In genomic region chr17:25285033-25285432, GRCm38 (mm10) we compare ENCODE assay signal across 9 mouse cellular contexts. TPM values are rescaled to one million over a fixed set of nuclear protein-coding genes. Genes with fewer than 3 reads are reported as not detected.
DNase-seq lines count a peak whose midpoint lies in the region; ATAC-seq and TF ChIP-seq lines count a peak whose summit lies in the region.
"Had no signal": no experiment of that assay in that cellular context is flagged by ENCODE, and none has a peak within 500 bp of the region (broad histone marks: within the 10 kb centered on the region; RNA-seq: fewer than 3 reads in every experiment).

No protein-coding gene starts in this region.

- no peak for ATAC-seq in midbrain, embryonic 14.5 days (ENCODE audit: low FRiP score, low TSS enrichment)
- ATAC-seq in midbrain, embryonic 15.5 days (replicated peaks): no peak
- ATAC-seq in hindbrain, embryonic 16.5 days: 0 out of 2 replicates have a peak, but pooled peaks have one; percentile 34
- no peak for ATAC-seq in limb, embryonic 11.5 days (ENCODE audit: insufficient number of reproducible peaks, low FRiP score, low TSS enrichment, low read depth)

- no peak overlapping the region for H3K27ac ChIP-seq in midbrain, embryonic 14.5 days (replicated peaks; ENCODE audit: low read depth, low read length)
- H3K27ac ChIP-seq in midbrain, embryonic 15.5 days: no peak overlapping the region
- no peak overlapping the region for H3K27ac ChIP-seq in hindbrain, embryonic 16.5 days (ENCODE audit: low read depth, low read length)
- H3K27ac ChIP-seq in limb, embryonic 11.5 days (replicated peaks; ENCODE audit: low read depth, low read length): no peak overlapping the region
- H3K27ac ChIP-seq in olfactory bulb, adult 2 months (ENCODE audit: insufficient read depth, low read depth, low read length): no peak overlapping the region
- H3K27ac ChIP-seq: neural tube, embryonic 13.5 days had no signal

- H3K4me3 ChIP-seq in midbrain, embryonic 14.5 days (replicated peaks; ENCODE audit: low read depth, low read length): no peak overlapping the region
- no peak overlapping the region for H3K4me3 ChIP-seq in midbrain, embryonic 15.5 days
- no peak overlapping the region for H3K4me3 ChIP-seq in hindbrain, embryonic 16.5 days (ENCODE audit: low read length)
- no peak overlapping the region for H3K4me3 ChIP-seq in limb, embryonic 11.5 days (ENCODE audit: low read depth, low read length)
- H3K4me3 ChIP-seq in olfactory bulb, adult 2 months (ENCODE audit: insufficient read depth, low read depth, low read length): no peak overlapping the region
- H3K4me3 ChIP-seq: neural tube, embryonic 13.5 days had no signal

- H3K4me1 ChIP-seq in midbrain, embryonic 14.5 days (ENCODE audit: control insufficient read depth, insufficient read depth, low read length): no peaks in the 10 kb centered on the region
- H3K4me1 ChIP-seq in midbrain, embryonic 15.5 days: no peaks in the 10 kb centered on the region
- no peaks in the 10 kb centered on the region for H3K4me1 ChIP-seq in hindbrain, embryonic 16.5 days (ENCODE audit: control insufficient read depth, insufficient read depth, low read depth, low read length)
- no peaks in the 10 kb centered on the region for H3K4me1 ChIP-seq in limb, embryonic 11.5 days (ENCODE audit: control insufficient read depth, insufficient read depth, low read length)
- no peaks in the 10 kb centered on the region for H3K4me1 ChIP-seq in olfactory bulb, adult 2 months (ENCODE audit: control insufficient read depth, insufficient read depth, low read length)
- H3K4me1 ChIP-seq: neural tube, embryonic 13.5 days had no signal

- H3K27me3 ChIP-seq in midbrain, embryonic 14.5 days (ENCODE audit: control insufficient read depth, insufficient read depth, low read length): no peaks in the 10 kb centered on the region
- no peaks in the 10 kb centered on the region for H3K27me3 ChIP-seq in midbrain, embryonic 15.5 days (replicated peaks)
- no peaks in the 10 kb centered on the region for H3K27me3 ChIP-seq in hindbrain, embryonic 16.5 days (replicated peaks; ENCODE audit: control insufficient read depth, insufficient read depth, low read length)
- H3K27me3 ChIP-seq in limb, embryonic 11.5 days (ENCODE audit: control insufficient read depth, insufficient read depth, low read length): no peaks in the 10 kb centered on the region

- WGBS in midbrain, embryonic 14.5 days: 21% methylated on average over 3 of the region's 3 CpGs
- whole genome bisulfite sequencing in midbrain, embryonic 15.5 days: 16% methylated on average over 3 of the region's 3 CpGs
- 17% methylated on average over 3 of the region's 3 CpGs for WGBS in hindbrain, embryonic 16.5 days
- 17% methylated on average over 3 of the region's 3 CpGs for WGBS in limb, embryonic 11.5 days
- 14% methylated on average over 3 of the region's 3 CpGs for WGBS in olfactory bulb, adult 2 months

- TF ChIP-seq POLR2A in olfactory bulb, adult 2 months (IDR thresholded peaks at IDR 0.05; ENCODE audit: insufficient read depth, low read depth, low read length): no peak

- TF ChIP-seq CTCF in olfactory bulb, adult 2 months (IDR thresholded peaks at IDR 0.05; ENCODE audit: insufficient read depth, low read depth, low read length): peak; percentile 36; the same call in 1 of the 2 replicates

- H3K9ac ChIP-seq in midbrain, embryonic 14.5 days (replicated peaks; ENCODE audit: low read length): no peak overlapping the region
- H3K9ac ChIP-seq in midbrain, embryonic 15.5 days: no peak overlapping the region
- no peak overlapping the region for H3K9ac ChIP-seq in hindbrain, embryonic 16.5 days (ENCODE audit: low read depth, low read length)
- no peak overlapping the region for H3K9ac ChIP-seq in limb, embryonic 11.5 days (ENCODE audit: low read length)
- H3K9ac ChIP-seq: neural tube, embryonic 13.5 days had no signal

- no peaks in the 10 kb centered on the region for H3K36me3 ChIP-seq in midbrain, embryonic 14.5 days (ENCODE audit: control insufficient read depth, insufficient read depth, low read length)
- H3K36me3 ChIP-seq in midbrain, embryonic 15.5 days (replicated peaks): no peaks in the 10 kb centered on the region
- no peaks in the 10 kb centered on the region for H3K36me3 ChIP-seq in hindbrain, embryonic 16.5 days (ENCODE audit: control insufficient read depth, insufficient read depth, low read length)
- no peaks in the 10 kb centered on the region for H3K36me3 ChIP-seq in limb, embryonic 11.5 days (ENCODE audit: control insufficient read depth, insufficient read depth, low read length)
- H3K36me3 ChIP-seq: neural tube, embryonic 13.5 days had no signal

- no peaks in the 10 kb centered on the region for H3K9me3 ChIP-seq in midbrain, embryonic 14.5 days (ENCODE audit: control insufficient read depth, low read length)
- no peaks in the 10 kb centered on the region for H3K9me3 ChIP-seq in midbrain, embryonic 15.5 days
- no peaks in the 10 kb centered on the region for H3K9me3 ChIP-seq in hindbrain, embryonic 16.5 days (ENCODE audit: control insufficient read depth, low read length)
- H3K9me3 ChIP-seq in limb, embryonic 11.5 days (ENCODE audit: control insufficient read depth, low read length): no peaks in the 10 kb centered on the region
- H3K9me3 ChIP-seq: neural tube, embryonic 13.5 days had no signal

- DNase-seq in midbrain, embryonic 14.5 days: peak; percentile 84
- peak; percentile 83 for DNase-seq in adrenal gland, postnatal 10 days
- peak; percentile 73 for DNase-seq in embryo, embryonic 11 days
- peak; percentile 81 for DNase-seq in limb, embryonic 11.5 days (ENCODE audit: low spot score)
- peak; percentile 22 to 42 for DNase-seq in thymus, adult 18-20 months

- no peak overlapping the region for H3K4me2 ChIP-seq in midbrain, embryonic 14.5 days (ENCODE audit: low read length)
- H3K4me2 ChIP-seq in midbrain, embryonic 15.5 days: no peak overlapping the region
- H3K4me2 ChIP-seq in hindbrain, embryonic 16.5 days (ENCODE audit: low read length): no peak overlapping the region
- H3K4me2 ChIP-seq in limb, embryonic 11.5 days (ENCODE audit: low read depth, severe bottlenecking): no peak overlapping the region
- H3K4me2 ChIP-seq: neural tube, embryonic 13.5 days had no signal

RNA-seq across cellular contexts. Expression of gene Ube2i, which starts 10.6 kb away (rescaled TPM):
- 505 and 564 TPM in 2 replicates for polyA plus RNA-seq in midbrain, embryonic 14.5 days (2014; fragmentation: Nextera tagmentation; extraction: Ambion mirVana)
- 503 and 512 TPM in 2 replicates for polyA plus RNA-seq in midbrain, embryonic 15.5 days (2015; fragmentation: Nextera tagmentation; extraction: Ambion mirVana)
- total RNA-seq in adrenal gland, postnatal 10 days (2021): 100 to 1,000 TPM; 221 to 242 TPM
- 409 and 435 TPM in 2 replicates for polyA plus RNA-seq in hindbrain, embryonic 16.5 days (2015; fragmentation: Nextera tagmentation; extraction: Ambion mirVana)
- 922 and 923 TPM in 2 replicates for polyA plus RNA-seq in limb, embryonic 11.5 days (2014; fragmentation: Nextera tagmentation; extraction: Ambion mirVana)
- polyA plus RNA-seq in olfactory bulb, adult 2 months (2012; ENCODE audit: insufficient read depth, insufficient read length, low replicate concordance, missing spikeins): 452 TPM in 1 of 2 replicates, not detected in the other

RNA-seq across cellular contexts. Expression of gene Prss34, which starts 13.2 kb away (rescaled TPM):
- polyA plus RNA-seq in midbrain, embryonic 14.5 days (2014; fragmentation: Nextera tagmentation; extraction: Ambion mirVana): not detected in 2 replicates
- 0.23 TPM in 1 of 2 replicates, not detected in the other for polyA plus RNA-seq in midbrain, embryonic 15.5 days (2015; fragmentation: Nextera tagmentation; extraction: Ambion mirVana)
- total RNA-seq in adrenal gland, postnatal 10 days (2021): 1 to 10 TPM; 1.8 to 2.4 TPM
- not detected in 2 replicates for polyA plus RNA-seq in hindbrain, embryonic 16.5 days (2015; fragmentation: Nextera tagmentation; extraction: Ambion mirVana)
- polyA plus RNA-seq in limb, embryonic 11.5 days (2014; fragmentation: Nextera tagmentation; extraction: Ambion mirVana): not detected in 2 replicates
- not detected in 2 replicates for polyA plus RNA-seq in olfactory bulb, adult 2 months (2012; ENCODE audit: insufficient read depth, insufficient read length, low replicate concordance, missing spikeins)
- polyA plus RNA-seq: neural tube, embryonic 13.5 days had no signal

RNA-seq across cellular contexts. Expression of gene Prss28, which starts 23.4 kb away (rescaled TPM):
- polyA plus RNA-seq in midbrain, embryonic 14.5 days (2014; fragmentation: Nextera tagmentation; extraction: Ambion mirVana): not detected in 2 replicates
- not detected in 2 replicates for polyA plus RNA-seq in midbrain, embryonic 15.5 days (2015; fragmentation: Nextera tagmentation; extraction: Ambion mirVana)
- total RNA-seq in adrenal gland, postnatal 10 days (2021): not detected
- not detected in 2 replicates for polyA plus RNA-seq in hindbrain, embryonic 16.5 days (2015; fragmentation: Nextera tagmentation; extraction: Ambion mirVana)
- not detected in 2 replicates for polyA plus RNA-seq in limb, embryonic 11.5 days (2014; fragmentation: Nextera tagmentation; extraction: Ambion mirVana)
- not detected in 2 replicates for polyA plus RNA-seq in olfactory bulb, adult 2 months (2012; ENCODE audit: insufficient read depth, insufficient read length, low replicate concordance, missing spikeins)
- polyA plus RNA-seq: neural tube, embryonic 13.5 days had no signal

RNA-seq across cellular contexts. Expression of gene Baiap3, which starts 28.9 kb away (rescaled TPM):
- 11.6 and 17.7 TPM in 2 replicates for polyA plus RNA-seq in midbrain, embryonic 14.5 days (2014; fragmentation: Nextera tagmentation; extraction: Ambion mirVana)
- 26.8 and 30.3 TPM in 2 replicates for polyA plus RNA-seq in midbrain, embryonic 15.5 days (2015; fragmentation: Nextera tagmentation; extraction: Ambion mirVana)
- total RNA-seq in adrenal gland, postnatal 10 days (2021): 10 to 100 TPM in 1 of 2 experiments, 1 to 10 TPM in 1; 6.4 to 11.8 TPM
- 23.4 and 26.0 TPM in 2 replicates for polyA plus RNA-seq in hindbrain, embryonic 16.5 days (2015; fragmentation: Nextera tagmentation; extraction: Ambion mirVana)
- polyA plus RNA-seq in limb, embryonic 11.5 days (2014; fragmentation: Nextera tagmentation; extraction: Ambion mirVana): 0.71 and 0.88 TPM in 2 replicates
- not detected in 2 replicates for polyA plus RNA-seq in olfactory bulb, adult 2 months (2012; ENCODE audit: insufficient read depth, insufficient read length, low replicate concordance, missing spikeins)

RNA-seq across cellular contexts. Expression of gene Prss29, which starts 33.4 kb away (rescaled TPM):
- not detected in 2 replicates for polyA plus RNA-seq in midbrain, embryonic 14.5 days (2014; fragmentation: Nextera tagmentation; extraction: Ambion mirVana)
- polyA plus RNA-seq in midbrain, embryonic 15.5 days (2015; fragmentation: Nextera tagmentation; extraction: Ambion mirVana): not detected in 2 replicates
- total RNA-seq in adrenal gland, postnatal 10 days (2021): not detected
- not detected in 2 replicates for polyA plus RNA-seq in hindbrain, embryonic 16.5 days (2015; fragmentation: Nextera tagmentation; extraction: Ambion mirVana)
- not detected in 2 replicates for polyA plus RNA-seq in limb, embryonic 11.5 days (2014; fragmentation: Nextera tagmentation; extraction: Ambion mirVana)
- polyA plus RNA-seq in olfactory bulb, adult 2 months (2012; ENCODE audit: insufficient read depth, insufficient read length, low replicate concordance, missing spikeins): not detected in 2 replicates
- polyA plus RNA-seq: neural tube, embryonic 13.5 days had no signal

Comparison
In these comparisons a context has a peak if more than half of its experiments do, and no peak if none do; other contexts are left out.
1. DNase-seq: peak in every context shown above with its lines; median percentile 84 in midbrain, embryonic 14.5 days; 83 in adrenal gland, postnatal 10 days; 81 in limb, embryonic 11.5 days; 73 in embryo, embryonic 11 days; 32 in thymus, adult 18-20 months.